Comparison of ENCODE assay signal across 14 mouse cellular contexts in genomic region chr11:99182575-99182974, GRCm38 (mm10). TPM values are rescaled to one million over a fixed set of nuclear protein-coding genes. Genes with fewer than 3 reads are reported as not detected.
DNase-seq lines count a peak whose midpoint lies in the region; ATAC-seq lines count a peak whose summit lies in the region.
"Had no signal": no experiment of that assay in that cellular context is flagged by ENCODE, and none has a peak within 500 bp of the region (broad histone marks: within the 10 kb centered on the region; RNA-seq: fewer than 3 reads in every experiment).

No protein-coding gene starts in this region.

- ATAC-seq in frontal cortex, adult (ENCODE audit: low TSS enrichment): 0 out of 2 replicates have a peak, but pooled peaks have one; percentile 16
- no peak for ATAC-seq in inflammation-experienced regulatory T-cells, adult 6 months
- ATAC-seq: intestine, postnatal 0 days had no signal

- DNase-seq in frontal cortex, postnatal 25 days (ENCODE audit: low spot score in 2 of 2): no peak
- peak; percentile 17 for DNase-seq in right cerebral cortex, postnatal 4 days
- no peak for DNase-seq in right cerebral cortex, postnatal 36 days (ENCODE audit: low spot score in 2 of 2)
- peak; percentile 8 to 41 for DNase-seq in kidney, postnatal 25 days
- DNase-seq in splenic B cell, adult 2 months (ENCODE audit: low read depth, low spot score): peak; percentile 29
- DNase-seq in embryo, embryonic 11 days: no peak
- DNase-seq: adrenal gland, adult 2 months had no signal

- no peaks in the 10 kb centered on the region; the same call in 1 of the 2 replicates for H3K36me3 ChIP-seq in splenic B cell, adult 2 months (ENCODE audit: control insufficient read depth, insufficient read depth, low read length, poor library complexity, severe bottlenecking)
- H3K36me3 ChIP-seq: heart, embryonic 13.5 days; hindbrain, embryonic 13.5 days; limb, embryonic 12.5 days had no signal

- H3K27me3 ChIP-seq in splenic B cell, adult 2 months (ENCODE audit: control insufficient read depth, insufficient read depth, low read length, poor library complexity, severe bottlenecking): no peaks in the 10 kb centered on the region
- H3K27me3 ChIP-seq: limb, embryonic 12.5 days had no signal

RNA-seq across cellular contexts. Expression of gene Ccr7, which starts 27.7 kb away (rescaled TPM):
- polyA plus RNA-seq in inflammation-experienced regulatory T-cells, adult 6 months (2017; shearing (Covaris generic)): 100 to 1,000 TPM in 2 of 3 experiments, 10 to 100 TPM in 1; 16.6 to 295 (median 286) TPM
- polyA plus RNA-seq: hindbrain, embryonic 13.5 days; midbrain, postnatal 0 days had no signal

RNA-seq across cellular contexts. Expression of gene Smarce1, which starts 48.2 kb away (rescaled TPM):
- 100 to 1,000 TPM; 127 to 184 (median 159) TPM for polyA plus RNA-seq in inflammation-experienced regulatory T-cells, adult 6 months (2017; shearing (Covaris generic))

Comparison
In these comparisons a context has a peak if more than half of its experiments do, and no peak if none do; other contexts are left out.
1. DNase-seq: peak in right cerebral cortex, postnatal 4 days (single experiment), kidney, postnatal 25 days (2 of 2) and splenic B cell, adult 2 months (single experiment); none in frontal cortex, postnatal 25 days (0 of 2), right cerebral cortex, postnatal 36 days (0 of 2) and embryo, embryonic 11 days (single experiment).